Mouse (Mus musculus) urinary bladder, postnatal 14 days (tissue): ENCODE measurements around the gene Zbtb41.

ENCODE experiments used
- DNase-seq: peaks from one replicate; pipeline ENCODE4 v3.0.0; 2021; ENCODE audit warnings: low spot score

Gene Zbtb41

DNA sequence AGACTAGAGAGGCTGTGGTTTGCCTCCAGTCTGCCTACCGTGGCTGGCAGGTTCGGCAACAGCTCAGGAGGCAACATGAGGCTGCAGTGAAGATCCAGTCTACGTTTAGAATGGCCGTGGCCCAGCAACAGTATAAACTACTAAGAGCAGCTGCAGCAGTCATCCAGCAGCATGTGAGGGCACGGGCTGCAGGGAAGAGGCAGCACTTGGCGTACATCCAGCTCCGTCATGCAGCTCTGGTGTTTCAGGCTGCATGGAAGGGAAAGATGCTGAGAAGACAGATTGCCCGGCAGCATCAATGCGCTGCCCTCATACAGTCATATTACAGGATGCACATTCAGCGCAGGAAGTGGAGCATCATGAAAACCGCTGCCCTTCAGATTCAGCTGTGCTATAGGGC, 56.8 kb downstream of the Zbtb41 start:
- DNase-seq, result no peak

DNA sequence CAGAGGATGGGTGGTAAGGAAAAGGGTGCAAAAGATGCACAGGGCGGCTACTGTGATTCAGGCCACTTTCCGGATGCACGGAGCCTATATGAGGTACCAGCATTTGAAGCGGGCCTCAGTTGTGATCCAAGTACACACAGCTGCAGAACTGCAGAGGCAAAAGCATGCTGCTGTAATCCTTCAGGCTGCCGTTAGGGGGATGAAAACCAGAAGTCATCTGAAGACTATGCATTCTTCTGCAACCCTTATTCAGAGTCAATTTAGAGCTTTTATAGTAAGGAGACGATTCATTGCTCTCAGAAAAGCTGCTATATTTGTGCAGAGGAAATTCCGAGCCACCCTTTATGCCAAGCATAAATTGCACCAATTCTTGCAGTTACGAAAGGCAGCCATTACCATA, 58.2 kb downstream of the Zbtb41 start:
- no peak for DNase-seq

DNA sequence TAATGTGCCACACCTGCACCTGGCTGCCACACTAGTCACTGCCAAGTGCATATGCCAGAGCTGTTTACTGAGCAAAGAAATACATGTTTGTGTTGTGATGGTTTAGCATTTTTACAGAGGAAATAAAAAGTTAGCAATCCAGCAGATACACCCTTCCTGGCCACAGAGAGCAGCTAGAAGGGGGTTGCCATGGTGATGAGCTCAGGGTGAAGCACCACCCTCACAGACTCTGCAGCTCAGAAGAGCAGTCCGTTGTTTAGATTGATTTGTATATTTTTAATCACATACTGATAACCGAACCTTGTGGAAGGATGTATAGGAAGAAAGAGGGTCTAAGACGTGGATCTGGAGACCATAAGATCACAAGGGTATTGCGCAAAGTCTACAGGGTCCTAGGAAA, 59.1 kb downstream of the Zbtb41 start:
- DNase-seq, result no peak

DNA sequence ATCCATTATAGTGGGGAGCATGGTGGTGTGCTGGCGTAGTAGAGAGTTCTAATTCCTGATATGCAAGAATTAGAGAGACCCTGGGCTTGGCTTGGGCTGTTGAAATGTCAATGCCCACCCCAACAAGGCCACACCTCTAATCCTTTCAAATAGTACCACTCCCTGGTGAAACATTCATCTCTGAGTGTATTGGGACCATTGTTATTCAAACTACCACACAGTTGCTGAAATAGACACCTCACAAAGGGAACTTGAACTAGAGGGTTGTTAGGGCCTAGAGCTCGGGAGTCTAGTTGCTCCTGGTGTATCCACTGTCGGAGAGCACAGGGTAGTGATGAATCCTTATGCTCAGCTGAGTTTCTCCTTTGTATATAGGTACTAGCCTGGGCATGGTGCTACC, 72.5 kb downstream of the Zbtb41 start:
- DNase-seq, result no peak

DNA sequence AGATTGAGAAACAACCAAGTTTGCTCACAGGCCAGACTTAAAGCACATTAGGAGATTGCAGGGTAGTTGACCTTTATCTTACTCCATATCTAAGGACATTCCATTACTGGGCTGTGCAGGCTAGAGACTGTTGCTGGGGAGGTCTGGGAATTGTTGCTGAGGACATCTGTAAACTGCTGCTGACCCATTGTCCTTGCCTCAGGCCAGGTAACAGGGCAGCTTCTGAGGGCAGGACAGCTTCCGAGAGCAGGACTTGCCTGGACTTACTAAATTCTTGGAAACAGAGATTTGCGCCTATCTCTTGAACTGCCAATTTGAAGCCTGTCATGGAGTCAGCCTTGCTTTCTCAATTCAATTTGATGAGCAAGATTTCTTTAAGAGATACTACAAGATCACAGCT, 73.3 kb downstream of the Zbtb41 start:
- DNase-seq, result no peak

DNA sequence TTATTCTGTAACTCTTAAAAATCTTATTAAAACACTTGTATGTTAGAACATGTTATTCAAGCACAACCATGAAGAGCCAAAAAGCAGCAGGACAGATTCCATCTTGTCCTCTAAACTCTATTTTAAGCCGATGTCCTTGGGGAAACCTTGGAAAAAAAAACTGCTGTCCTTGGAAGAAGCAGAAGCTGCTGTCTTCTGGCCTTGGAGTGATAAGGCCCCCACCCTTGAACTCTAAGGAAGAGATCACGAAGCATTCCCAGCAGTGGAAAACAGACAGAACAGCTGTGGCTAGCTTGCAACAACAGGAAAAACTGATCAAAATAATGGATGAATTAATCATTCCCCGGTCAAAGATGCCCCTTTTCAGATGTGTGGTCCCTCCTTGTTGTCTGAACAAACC, 74.1 kb downstream of the Zbtb41 start:
- no peak for DNase-seq

DNA sequence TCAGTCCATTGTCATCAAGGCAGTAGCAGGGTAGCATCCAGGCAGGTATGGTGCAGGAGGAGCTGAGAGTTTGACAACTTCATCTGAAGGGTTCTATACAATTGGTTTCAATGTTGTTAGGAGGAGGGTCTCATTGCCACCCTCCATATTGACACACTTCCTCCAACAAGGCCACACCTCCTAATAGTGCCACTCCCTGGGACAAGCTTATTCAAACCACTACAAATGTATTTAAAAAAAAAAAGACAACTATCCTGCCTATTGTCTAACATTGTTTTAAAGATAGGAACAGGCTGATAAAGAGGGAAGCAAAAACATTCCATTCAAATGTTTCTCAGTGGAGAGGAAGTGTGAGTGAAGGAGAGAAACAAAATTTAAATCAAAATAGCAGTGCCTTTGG, 77.7 kb downstream of the Zbtb41 start:
- no peak for DNase-seq

DNA sequence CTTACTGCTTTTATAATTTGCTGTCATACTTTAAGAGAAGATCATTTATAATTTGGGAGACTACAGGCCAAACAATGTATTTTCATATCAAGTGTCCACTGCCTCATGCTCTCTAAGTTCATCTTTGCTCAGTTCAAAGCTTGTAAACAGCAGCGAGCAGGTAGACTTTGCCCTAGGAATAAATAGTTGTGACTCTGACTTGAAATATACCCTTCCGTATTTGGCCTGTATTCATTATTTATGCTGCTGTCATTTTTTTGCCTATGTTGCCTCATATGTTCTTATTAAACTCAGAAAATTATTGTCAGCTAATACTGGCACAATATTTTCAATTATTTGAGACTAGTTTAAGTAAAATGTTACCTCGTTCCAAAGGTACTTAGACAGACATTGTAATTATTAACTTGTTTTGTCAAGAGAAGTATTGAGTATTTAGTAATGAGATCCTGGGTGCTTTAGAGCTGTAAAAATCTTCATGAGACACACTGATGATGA, 79.2 kb downstream of the Zbtb41 start, which contains the start of gene F13b:
Gene F13b (plus strand): TSS at position 445 of the 495 bp plus-strand sequence.
- DNase-seq, result no peak
